Mouse (Mus musculus): ENCODE results near the gene Ttc33. TPM values are rescaled to one million over a fixed set of nuclear protein-coding genes. Genes with fewer than 3 reads are reported as not detected.

The Ttc33 gene
- 55.5 TPM for polyA plus RNA-seq (2017; shearing (Covaris generic))

GRCm38 (mm10) chr15:5185366-5186292, at the start of gene Ttc33:
Gene Ttc33, plus strand, starts transcription at chr15:5185525.

GRCm38 (mm10) chr15:5143361-5144020, 41.8 kb upstream of the Ttc33 start, which contains the start of gene Prkaa1:
Gene Prkaa1, plus strand, starts transcription at chr15:5143861.

GRCm38 (mm10) chr15:5243959-5244905, 58.9 kb downstream of the Ttc33 start, which contains the start of gene Ptger4:
Gene Ptger4, minus strand, starts transcription at chr15:5244187.

Other genes with a start within 250 kb of the Ttc33 start
- not detected for gene C7, start 121.8 kb upstream of the Ttc33 start, polyA plus RNA-seq (2017; shearing (Covaris generic))
- gene Card6, start 77.0 kb upstream of the Ttc33 start, polyA plus RNA-seq (2017; shearing (Covaris generic)) = 65.2 TPM
- gene Rpl37, start 68.9 kb upstream of the Ttc33 start, polyA plus RNA-seq (2017; shearing (Covaris generic)) = 1,416 TPM
- 39.7 TPM for gene Prkaa1, start 41.7 kb upstream of the Ttc33 start, polyA plus RNA-seq (2017; shearing (Covaris generic))
- gene Ptger4, start 58.7 kb downstream of the Ttc33 start, polyA plus RNA-seq (2017; shearing (Covaris generic)) = 11.8 TPM

Data from CD4-positive, CD25-positive, alpha-beta regulatory T cell, adult 9 weeks (primary cell).